Mouse (Mus musculus) left cerebral cortex, adult 18-20 months (tissue): ENCODE measurements around the gene Nqo1. TPM values are rescaled to one million over a fixed set of nuclear protein-coding genes. Genes with fewer than 3 reads are reported as not detected.

Experiments
- DNase-seq, 2 experiments: peaks; one replicate each; pipeline ENCODE4 v3.0.0; 2021 to 2022; ENCODE audit warnings: low spot score in 2 of 2, mixed read lengths in 1 of 2
- long read RNA-seq, 2 experiments: library from polyadenylated mRNA; stranded (forward); transcript quantifications; one replicate each; pipeline ENCODE4 v2.0.0; 2021
- total RNA-seq, 2 experiments: library from RNA; stranded (reverse); gene quantifications; 2 replicates each; pipeline ENCODE4 v1.2.3; 2021

Nqo1 gene
- total RNA-seq, result 1 to 10 TPM; 5.3 to 5.6 TPM
- long read RNA-seq, experiment 1, transcript Nqo1-201 (6 exons, 1,553 nt), result major isoform, 7 of 7 reads
- long read RNA-seq, experiment 1, partial matches to known transcripts, result 0 of 7 reads
- long read RNA-seq, experiment 1, other reads (novel, unspliced or antisense), result 0 of 7 reads
- long read RNA-seq, experiment 2, partial matches to known transcripts, result 0 of 4 reads
- long read RNA-seq, experiment 2, other reads (novel, unspliced or antisense), result 0 of 4 reads

- peak; percentile 50 to 53 for DNase-seq
Observed at GRCm38 (mm10) chr8:107403038-107403781, at the start of gene Nqo1. Gene Nqo1 (minus strand): TSS chr8:107403206.

GRCm38 (mm10) chr8:107451414-107452066, 48.5 kb upstream of the Nqo1 start:
- DNase-seq, result no peak

- DNase-seq, result no peak
Observed at GRCm38 (mm10) chr8:107449655-107450054, 46.6 kb upstream of the Nqo1 start.

- no peak for DNase-seq
Observed at GRCm38 (mm10) chr8:107449130-107449529, 46.1 kb upstream of the Nqo1 start.

GRCm38 (mm10) chr8:107448382-107448889, 45.4 kb upstream of the Nqo1 start:
- DNase-seq, result no peak

GRCm38 (mm10) chr8:107447713-107448112, 44.7 kb upstream of the Nqo1 start:
- DNase-seq, result no peak

GRCm38 (mm10) chr8:107444626-107445025, 41.6 kb upstream of the Nqo1 start:
- no peak for DNase-seq

- no peak for DNase-seq
Observed at GRCm38 (mm10) chr8:107439880-107440625, 37.0 kb upstream of the Nqo1 start.

GRCm38 (mm10) chr8:107437711-107438110, 34.7 kb upstream of the Nqo1 start:
- DNase-seq, result no peak

GRCm38 (mm10) chr8:107436841-107437421, 33.9 kb upstream of the Nqo1 start:
- no peak for DNase-seq

- peak; percentile 67 to 77 for DNase-seq
Observed at GRCm38 (mm10) chr8:107435962-107436831, 33.2 kb upstream of the Nqo1 start, which contains the start of gene Wwp2. Gene Wwp2 (plus strand): TSS chr8:107436365.

- no peak for DNase-seq
Observed at GRCm38 (mm10) chr8:107435421-107435961, 32.5 kb upstream of the Nqo1 start.

- no peak for DNase-seq
Observed at GRCm38 (mm10) chr8:107430821-107431220, 27.8 kb upstream of the Nqo1 start.

- DNase-seq, result no peak
Observed at GRCm38 (mm10) chr8:107425230-107425597, 22.2 kb upstream of the Nqo1 start.

GRCm38 (mm10) chr8:107424597-107425229, 21.7 kb upstream of the Nqo1 start, which contains the start of gene Nob1:
Gene Nob1 (minus strand): TSS chr8:107425051.
- peak; percentile 97 to 98 for DNase-seq

- no peak for DNase-seq
Observed at GRCm38 (mm10) chr8:107424176-107424575, 21.2 kb upstream of the Nqo1 start.

- no peak for DNase-seq
Observed at GRCm38 (mm10) chr8:107417001-107417400, 14.0 kb upstream of the Nqo1 start.

- DNase-seq, result no peak
Observed at GRCm38 (mm10) chr8:107413881-107414280, 10.9 kb upstream of the Nqo1 start.

GRCm38 (mm10) chr8:107412552-107412951, 9.5 kb upstream of the Nqo1 start:
- no peak for DNase-seq
